Mouse (Mus musculus) kidney, adult 11 months (tissue): ENCODE measurements around the gene Kcnk15.

Experiments used
- DNase-seq: peaks from one replicate; pipeline ENCODE4 v3.0.0; 2022

Kcnk15 gene

GRCm38 (mm10) chr2:163853461-163853901 lies at the start of gene Kcnk15:
TSS of gene Kcnk15 (plus strand) at chr2:163853651.
- no peak for DNase-seq

GRCm38 (mm10) chr2:163803838-163804237 lies 49.6 kb upstream of the Kcnk15 start:
- no peak for DNase-seq

- DNase-seq = no peak
These were observed 44.3 kb upstream of the Kcnk15 start for GRCm38 (mm10) chr2:163809166-163809565.

GRCm38 (mm10) chr2:163809704-163810103 lies 43.7 kb upstream of the Kcnk15 start:
- no peak for DNase-seq

GRCm38 (mm10) chr2:163813077-163813476 lies 40.4 kb upstream of the Kcnk15 start:
- DNase-seq = no peak

GRCm38 (mm10) chr2:163814739-163815465 lies 38.5 kb upstream of the Kcnk15 start:
- no peak for DNase-seq

GRCm38 (mm10) chr2:163820607-163821006 lies 32.8 kb upstream of the Kcnk15 start, which contains the start of gene Ccn5:
TSS of gene Ccn5 (plus strand) at chr2:163820861.
- peak; percentile 27 for DNase-seq

- DNase-seq = no peak
These were observed 30.2 kb upstream of the Kcnk15 start for GRCm38 (mm10) chr2:163823248-163823647.

- peak; percentile 11 for DNase-seq
These were observed 29.7 kb upstream of the Kcnk15 start for GRCm38 (mm10) chr2:163823771-163824170.

GRCm38 (mm10) chr2:163825861-163826260 lies 27.6 kb upstream of the Kcnk15 start:
- no peak for DNase-seq

- DNase-seq = no peak
These were observed 27.0 kb upstream of the Kcnk15 start for GRCm38 (mm10) chr2:163826494-163826893.

GRCm38 (mm10) chr2:163831163-163831562 lies 22.3 kb upstream of the Kcnk15 start:
- DNase-seq = no peak

- DNase-seq = peak; percentile 59
These were observed 15.4 kb upstream of the Kcnk15 start for GRCm38 (mm10) chr2:163838043-163838442.

GRCm38 (mm10) chr2:163839519-163839918 lies 13.9 kb upstream of the Kcnk15 start:
- peak; percentile 27 for DNase-seq

GRCm38 (mm10) chr2:163842043-163842442 lies 11.4 kb upstream of the Kcnk15 start:
- DNase-seq = no peak

GRCm38 (mm10) chr2:163857233-163857632 lies 3.8 kb downstream of the Kcnk15 start:
- DNase-seq = no peak

GRCm38 (mm10) chr2:163858254-163858947 lies 5.0 kb downstream of the Kcnk15 start:
- no peak for DNase-seq

- no peak for DNase-seq
These were observed 11.9 kb downstream of the Kcnk15 start for GRCm38 (mm10) chr2:163865311-163865710.

- no peak for DNase-seq
These were observed 12.6 kb downstream of the Kcnk15 start for GRCm38 (mm10) chr2:163866061-163866460.

- no peak for DNase-seq
These were observed 16.3 kb downstream of the Kcnk15 start for GRCm38 (mm10) chr2:163869783-163870182.

- no peak for DNase-seq
These were observed 17.8 kb downstream of the Kcnk15 start for GRCm38 (mm10) chr2:163871266-163871665.

- DNase-seq = no peak
These were observed 18.5 kb downstream of the Kcnk15 start for GRCm38 (mm10) chr2:163871906-163872305.

- no peak for DNase-seq
These were observed 21.4 kb downstream of the Kcnk15 start for GRCm38 (mm10) chr2:163874877-163875276.

- DNase-seq = no peak
These were observed 22.0 kb downstream of the Kcnk15 start for GRCm38 (mm10) chr2:163875484-163875883.
